ENCODE assay signal across 8 mouse cellular contexts in the genomic region with DNA sequence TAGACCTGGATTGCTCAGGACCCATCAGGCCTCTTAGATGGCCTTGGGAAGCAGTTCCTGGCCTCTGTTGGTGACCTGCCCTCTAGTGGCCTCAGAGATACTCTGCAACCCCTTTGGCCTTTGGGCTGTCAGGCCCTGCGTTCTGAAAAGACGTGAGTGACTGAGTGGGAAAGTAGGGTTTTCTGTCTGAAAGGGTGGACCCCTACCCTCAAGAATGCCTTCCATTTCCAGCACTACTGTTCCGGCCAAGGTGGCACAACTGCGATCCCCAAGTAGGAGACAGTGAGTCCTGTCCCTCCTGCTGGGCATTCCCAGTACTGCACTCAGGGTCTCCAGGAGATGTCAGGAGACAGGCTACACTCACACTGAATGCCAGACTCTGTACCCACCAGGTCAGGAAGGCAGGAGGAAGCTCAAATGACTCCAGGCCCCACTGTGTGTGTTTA. TPM values are rescaled to one million over a fixed set of nuclear protein-coding genes. Genes with fewer than 3 reads are reported as not detected.
DNase-seq lines count a peak whose midpoint lies in the region; ATAC-seq lines count a peak whose summit lies in the region.

No protein-coding gene starts in this region.

- no peak overlapping the region for H3K9ac ChIP-seq in forebrain, embryonic 14.5 days (ENCODE audit: low read length)

- no peaks in the 10 kb centered on the region for H3K27me3 ChIP-seq in forebrain, embryonic 14.5 days (replicated peaks; ENCODE audit: control insufficient read depth, insufficient read depth, low read length)

- intact Hi-C loops in left cerebral cortex, postnatal 14 days (cut with DNase I) = loop anchor here (5.0 kb wide), 2 partner anchors 77 to 93 kb away; partner anchors contain the start of gene Sfxn5

- H3K27ac ChIP-seq in forebrain, embryonic 14.5 days (ENCODE audit: low read depth, low read length) = no peak overlapping the region

- DNase-seq in Muller cell, postnatal 12 days (ENCODE audit: inconsistent ontology term) = peak; percentile 63
- DNase-seq in forebrain, embryonic 14.5 days (ENCODE audit: low spot score) = peak; percentile 72
- peak; percentile 85 for DNase-seq in heart, postnatal 4 days
- peak; percentile 57 to 60 for DNase-seq in left cerebral cortex, postnatal 14 days (ENCODE audit: low spot score in 2 of 2)
- DNase-seq in right cerebral cortex, postnatal 4 days = peak; percentile 79
- no peak for DNase-seq in T-cell, adult 2 months (ENCODE audit: low spot score)

- H3K4me3 ChIP-seq in forebrain, embryonic 14.5 days (ENCODE audit: low read depth, low read length) = no peak overlapping the region

- ATAC-seq in cerebellum, adult (ENCODE audit: insufficient number of reproducible peaks, low FRiP score, low TSS enrichment) = peak; percentile 74
- ATAC-seq in forebrain, embryonic 14.5 days = no peak
- peak; percentile 88 for ATAC-seq in megakaryocyte-erythroid progenitor cell, adult 5-6 weeks (replicated peaks; ENCODE audit: low FRiP score, low TSS enrichment, poor library complexity, severe bottlenecking)

- peaks cover 17% of the 10 kb centered on the region for H3K4me1 ChIP-seq in forebrain, embryonic 14.5 days (ENCODE audit: control insufficient read depth, insufficient read depth, low read length)

- H3K4me2 ChIP-seq in forebrain, embryonic 14.5 days (ENCODE audit: low read length) = no peak overlapping the region

- H3K9me3 ChIP-seq in forebrain, embryonic 14.5 days (replicated peaks; ENCODE audit: control insufficient read depth, low read length) = no peaks in the 10 kb centered on the region

- no peaks in the 10 kb centered on the region for H3K36me3 ChIP-seq in forebrain, embryonic 14.5 days (ENCODE audit: control insufficient read depth, insufficient read depth, low read length)

- 7% methylated on average over 4 of the region's 4 CpGs for WGBS in forebrain, embryonic 14.5 days

RNA-seq across cellular contexts. Expression of gene Emx1, which starts 51.8 kb away (rescaled TPM):
- 61.3 and 68.6 TPM in 2 replicates for polyA plus RNA-seq in forebrain, embryonic 14.5 days (2014; fragmentation: Nextera tagmentation; extraction: Ambion mirVana)
- total RNA-seq in heart, postnatal 4 days (2021) = not detected
- 10 to 100 TPM; 39.9 to 41.6 TPM for total RNA-seq in left cerebral cortex, postnatal 14 days (2021)
- total RNA-seq in megakaryocyte-erythroid progenitor cell, adult 5-6 weeks (2014; fragmentation: Nextera tagmentation) = not detected in 2 replicates
- not detected in 2 replicates for total RNA-seq in megakaryocyte-erythroid progenitor cell, adult 5-6 weeks (2017)

Comparison
In these comparisons a context has a peak if more than half of its experiments do, and no peak if none do; other contexts are left out.
1. RNA of gene Emx1, which starts 51.8 kb away (total RNA-seq): 39.9 to 41.6 TPM in left cerebral cortex, postnatal 14 days; not detected in heart, postnatal 4 days and not detected in megakaryocyte-erythroid progenitor cell, adult 5-6 weeks; every median in the first group is over 10 times any median in the second.